Mouse (Mus musculus): ENCODE data around the gene Mpg.

DNA sequence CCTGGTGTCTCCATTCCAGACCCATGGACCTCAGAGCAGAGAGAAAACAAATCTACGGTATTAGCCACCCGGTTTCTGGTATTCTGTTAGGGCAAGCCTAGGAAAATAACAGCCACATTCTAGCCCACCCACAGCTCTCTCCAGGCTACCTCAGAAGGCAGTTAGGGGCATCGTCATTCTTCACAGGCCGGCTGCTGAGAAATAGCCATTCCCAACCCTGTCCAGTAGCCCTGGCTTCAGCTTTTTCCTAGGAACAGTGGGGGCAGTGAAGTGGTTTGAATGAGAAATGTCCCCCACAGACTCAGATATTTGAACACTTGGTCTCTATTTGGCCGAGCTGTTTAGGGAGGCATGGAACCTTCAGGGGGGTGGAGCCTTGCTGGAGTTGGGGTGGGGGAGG is 36.9 kb upstream of the Mpg start:
- TF ChIP-seq CTCF (IDR thresholded peaks at IDR 0.05; ENCODE audit: extremely low read depth, insufficient read length, insufficient replicate concordance, low read depth, low read length) (no peak), POLR2A (IDR thresholded peaks at IDR 0.05; ENCODE audit: low read depth, low read length) (no peak)
